Mouse (Mus musculus): Measurements from ENCODE around the gene Dpf3. TPM values are rescaled to one million over a fixed set of nuclear protein-coding genes. Genes with fewer than 3 reads are reported as not detected.

The Dpf3 gene
- polyA plus RNA-seq, 1 experiment from 2014 or later: 6.1 TPM

DNA sequence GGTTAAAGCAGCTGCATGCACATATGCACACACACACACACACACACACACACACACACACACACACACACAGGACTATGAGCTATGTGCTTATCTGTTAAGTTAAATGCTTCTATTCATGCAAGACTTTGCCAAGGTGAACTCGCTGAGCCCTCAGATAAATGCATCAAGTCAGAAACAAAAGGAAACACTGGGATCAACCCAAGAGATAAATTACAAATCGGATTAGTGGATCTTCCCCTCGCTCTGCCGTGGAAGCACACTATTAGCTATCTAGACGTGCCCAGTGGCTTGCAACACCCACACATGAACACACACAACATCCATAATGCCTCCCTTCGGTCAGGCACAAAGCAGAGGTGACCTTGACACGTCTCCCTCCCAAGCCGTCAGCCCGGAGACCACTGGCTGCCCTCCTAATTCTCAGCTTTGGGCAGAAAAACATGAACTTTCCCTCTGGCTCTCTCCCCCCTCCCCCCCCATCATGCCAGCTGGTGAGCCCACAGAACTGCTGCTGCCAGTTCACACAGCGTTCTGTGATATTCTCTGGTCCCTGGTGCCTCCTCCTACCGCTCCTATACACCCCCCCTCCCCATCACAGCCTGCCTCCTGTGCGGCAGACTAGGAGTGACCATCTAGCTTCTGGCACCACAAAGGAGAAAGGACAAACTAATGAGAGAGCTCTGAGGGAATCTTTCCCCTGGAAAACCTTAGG, 317.9 kb downstream of the Dpf3 start:
- H3K4me3 ChIP-seq (ENCODE audit: low read depth, low read length): no peak overlapping the region
- DNase-seq (ENCODE audit: low spot score) (no peak), ATAC-seq (ENCODE audit: low read depth) (no peak)
- H3K27me3 ChIP-seq (replicated peaks; ENCODE audit: control insufficient read depth, insufficient read depth, low read length): no peaks in the 10 kb centered on the region
- no peak overlapping the region for H3K9ac ChIP-seq (ENCODE audit: low read depth, low read length)
- H3K4me2 ChIP-seq (ENCODE audit: low read depth, low read length): no peak overlapping the region
- no peaks in the 10 kb centered on the region for H3K36me3 ChIP-seq (ENCODE audit: control insufficient read depth, insufficient read depth, low read length)
- H3K27ac ChIP-seq (replicated peaks; ENCODE audit: low read depth, low read length): no peak overlapping the region
- H3K9me3 ChIP-seq (ENCODE audit: control insufficient read depth, low read length): no peaks in the 10 kb centered on the region
- 59% methylated on average over 12 of the region's 12 CpGs for whole genome bisulfite sequencing
- peaks cover 3% of the 10 kb centered on the region; the same call in 1 of the 2 replicates for H3K4me1 ChIP-seq (ENCODE audit: control insufficient read depth, insufficient read depth, low read length)

DNA sequence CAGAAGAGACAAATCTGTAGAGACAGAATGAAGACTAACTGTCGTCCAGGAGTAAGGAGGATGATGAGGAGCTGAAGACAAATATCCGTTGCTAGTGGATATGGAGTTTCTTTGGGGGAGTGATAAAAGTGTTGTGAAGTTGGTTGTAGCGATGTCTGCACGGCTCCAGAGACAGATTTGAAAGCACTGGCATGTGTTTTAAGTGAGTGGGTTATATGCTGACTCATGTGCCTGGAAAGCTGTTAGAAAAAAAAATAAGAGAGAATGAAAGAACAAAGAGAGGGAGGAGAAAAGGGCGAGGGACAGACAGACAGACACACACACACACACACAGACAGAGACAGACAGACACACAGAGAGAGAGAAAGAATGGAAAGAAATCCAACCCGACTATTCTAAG, 319.2 kb downstream of the Dpf3 start:
- no peak overlapping the region for H3K4me2 ChIP-seq (ENCODE audit: low read depth, low read length)
- H3K36me3 ChIP-seq (ENCODE audit: control insufficient read depth, insufficient read depth, low read length): no peaks in the 10 kb centered on the region
- no peak overlapping the region for H3K27ac ChIP-seq (replicated peaks; ENCODE audit: low read depth, low read length)
- no peak overlapping the region for H3K9ac ChIP-seq (ENCODE audit: low read depth, low read length)
- ATAC-seq (ENCODE audit: low read depth) (no peak), DNase-seq (ENCODE audit: low spot score) (no peak)
- no peaks in the 10 kb centered on the region for H3K9me3 ChIP-seq (ENCODE audit: control insufficient read depth, low read length)
- 73% methylated on average over 6 of the region's 6 CpGs for WGBS
- H3K4me3 ChIP-seq (ENCODE audit: low read depth, low read length): no peak overlapping the region
- peaks cover 3% of the 10 kb centered on the region; the same call in 1 of the 2 replicates for H3K4me1 ChIP-seq (ENCODE audit: control insufficient read depth, insufficient read depth, low read length)
- H3K27me3 ChIP-seq (replicated peaks; ENCODE audit: control insufficient read depth, insufficient read depth, low read length): no peaks in the 10 kb centered on the region

DNA sequence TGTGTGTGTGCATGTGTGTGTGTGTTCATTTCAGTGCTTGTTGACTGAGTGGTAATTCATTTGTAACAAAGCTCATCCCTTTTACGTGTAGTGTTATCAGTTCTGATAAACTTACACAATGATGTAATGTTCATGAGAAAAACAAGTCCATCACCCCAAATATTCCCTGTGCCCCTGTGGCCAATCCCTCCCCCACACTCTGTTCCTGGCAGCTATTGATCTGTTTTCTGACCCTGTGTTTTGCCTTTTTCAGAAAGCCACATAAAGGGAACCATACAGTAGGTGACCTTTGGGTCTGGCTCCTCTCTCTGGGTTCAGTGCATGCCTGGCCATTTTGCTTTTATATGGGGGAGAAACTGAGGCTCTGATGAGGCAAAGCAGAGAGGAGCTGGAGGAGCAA, 322.5 kb downstream of the Dpf3 start:
- Histone ChIP-seq H3K4me3 (ENCODE audit: low read depth, low read length) (no peak overlapping the region), H3K36me3 (ENCODE audit: control insufficient read depth, insufficient read depth, low read length) (no peaks in the 10 kb centered on the region), H3K9me3 (ENCODE audit: control insufficient read depth, low read length) (no peaks in the 10 kb centered on the region), H3K27ac (replicated peaks; ENCODE audit: low read depth, low read length) (no peak overlapping the region), H3K4me1 (ENCODE audit: control insufficient read depth, insufficient read depth, low read length) (peaks cover 3% of the 10 kb centered on the region; the same call in 1 of the 2 replicates), H3K27me3 (replicated peaks; ENCODE audit: control insufficient read depth, insufficient read depth, low read length) (no peaks in the 10 kb centered on the region), H3K9ac (ENCODE audit: low read depth, low read length) (no peak overlapping the region), H3K4me2 (ENCODE audit: low read depth, low read length) (no peak overlapping the region)
- DNase-seq (ENCODE audit: low spot score): no peak
- WGBS: 85% methylated on average over 1 of the region's 1 CpGs
- ATAC-seq (ENCODE audit: low read depth): no peak

Other genes with a start within 250 kb of the Dpf3 start
- 32.8 and 34.7 TPM in 2 replicates for gene Dcaf4, start 32.8 kb upstream of the Dpf3 start, polyA plus RNA-seq (2014; fragmentation: Nextera tagmentation; extraction: Ambion mirVana)
- gene Zfyve1, start 109.5 kb upstream of the Dpf3 start, polyA plus RNA-seq (2014; fragmentation: Nextera tagmentation; extraction: Ambion mirVana): 18.6 TPM in 2 replicates
- 181 and 204 TPM in 2 replicates for gene Rbm25, start 143.5 kb upstream of the Dpf3 start, polyA plus RNA-seq (2014; fragmentation: Nextera tagmentation; extraction: Ambion mirVana)
- gene Psen1, start 200.4 kb upstream of the Dpf3 start, polyA plus RNA-seq (2014; fragmentation: Nextera tagmentation; extraction: Ambion mirVana): 69.1 and 69.4 TPM in 2 replicates

All from embryonic facial prominence, embryonic 14.5 days (tissue).